Mouse (Mus musculus) midbrain, embryonic 12.5 days (tissue): ENCODE measurements at regions not wholly inside any gene's neighbourhood (a gene's known extent, or its start where the extent isn't known, plus 50 kb on each side); places are given as distances from the start of the nearest gene placed in this dataset.

Source experiments
- ATAC-seq: fragments of 200-750 bp; cut with Nextera tagmentation; 2 replicates; pipeline ENCODE4 v1.8.0; 2017; ENCODE audit warnings: low read depth, moderate TSS enrichment, moderate library complexity; ENCODE audit not compliant: low FRiP score
- H3K27ac ChIP-seq: fragments of 300-500 bp; sonication (generic); replicated peaks from 2 replicates; pipeline ENCODE4 v1.5.1; 2016; ENCODE audit warnings: mild to moderate bottlenecking
- H3K27me3 ChIP-seq: fragments of 300-500 bp; sonication (generic); 2 replicates; pipeline ENCODE4 v1.6.1; 2016; ENCODE audit warnings: mild to moderate bottlenecking
- H3K36me3 ChIP-seq: fragments of 300-500 bp; sonication (generic); 2 replicates; pipeline ENCODE4 v1.6.1; 2016
- H3K4me1 ChIP-seq: fragments of 300-500 bp; sonication (generic); 2 replicates; pipeline ENCODE4 v1.6.1; 2016
- H3K4me2 ChIP-seq: fragments of 300-500 bp; sonication (generic); replicated peaks from 2 replicates; pipeline ENCODE4 v1.6.1; 2016; ENCODE audit warnings: mild to moderate bottlenecking, moderate library complexity
- H3K4me3 ChIP-seq: fragments of 300-500 bp; sonication (generic); 2 replicates; pipeline ENCODE4 v1.5.1; 2016; ENCODE audit warnings: mild to moderate bottlenecking
- H3K9ac ChIP-seq: fragments of 300-500 bp; sonication (generic); replicated peaks from 2 replicates; pipeline ENCODE4 v1.6.1; 2016; ENCODE audit warnings: mild to moderate bottlenecking, moderate library complexity
- H3K9me3 ChIP-seq: fragments of 300-500 bp; sonication (generic); 2 replicates; pipeline ENCODE4 v1.6.1; 2016; ENCODE audit warnings: mild to moderate bottlenecking
- WGBS: fragments of 180-500 bp; shearing (Covaris S2); methylation state at CpG from one replicate; pipeline ENCODE4 v1.1.7; 2016; 5-methylcytosine and 5-hydroxymethylcytosine counted together

DNA sequence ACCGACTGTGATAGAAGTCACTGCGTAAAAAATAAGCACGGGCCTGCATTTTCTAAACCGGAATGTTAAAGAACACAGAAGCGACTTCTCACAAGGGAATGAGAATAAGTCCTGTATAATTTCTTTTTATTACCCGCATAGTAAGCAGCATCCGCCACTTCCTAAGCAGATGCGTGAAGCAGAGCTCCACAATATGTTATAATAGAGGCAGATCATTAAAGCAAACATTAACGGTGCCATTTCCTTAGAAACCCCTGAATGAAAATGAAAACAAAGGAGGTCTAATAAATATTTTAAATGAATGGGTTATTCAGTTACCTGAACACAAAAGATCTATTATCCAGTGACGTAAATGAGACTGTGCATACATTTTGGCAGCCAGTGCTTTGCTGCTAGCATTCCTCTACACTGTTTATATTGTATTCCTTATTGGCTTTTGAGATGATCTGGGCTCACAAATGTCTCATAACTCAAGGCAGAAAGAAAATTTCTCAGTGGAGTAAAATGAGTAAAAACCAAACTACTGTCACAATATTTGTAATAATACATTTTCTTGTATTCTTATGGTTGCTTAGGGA, 566.6 kb upstream of the Epha6 start:
- Histone ChIP-seq H3K4me3 (no peak overlapping the region), H3K9ac (no peak overlapping the region), H3K4me1 (no peaks in the 10 kb centered on the region), H3K36me3 (no peaks in the 10 kb centered on the region), H3K4me2 (no peak overlapping the region), H3K9me3 (peaks cover 4% of the 10 kb centered on the region; the same call in 1 of the 2 replicates), H3K27ac (no peak overlapping the region), H3K27me3 (no peaks in the 10 kb centered on the region)
- peak; percentile 74 for ATAC-seq
- WGBS, result 46% methylated on average over 10 of the region's 10 CpGs

DNA sequence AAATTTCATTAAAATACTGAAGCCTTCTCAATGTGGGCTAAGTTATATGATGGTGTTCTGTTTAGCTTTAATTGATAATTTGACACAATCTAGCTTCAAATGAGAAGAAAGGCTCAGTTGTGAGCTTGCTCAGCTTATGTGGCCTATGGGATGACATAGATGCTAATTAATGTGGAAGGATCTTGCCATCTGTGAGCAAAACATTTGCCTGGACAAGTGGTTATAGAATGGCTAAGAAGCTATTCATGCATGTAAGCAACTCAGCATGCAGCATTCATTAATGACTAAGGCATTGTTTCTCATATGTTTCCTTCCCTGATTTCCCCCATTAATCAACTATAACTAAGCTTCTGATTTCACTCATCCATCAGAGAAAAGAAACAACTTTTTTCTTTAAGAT, 532.8 kb upstream of the Epha6 start:
- Histone ChIP-seq H3K4me3 (no peak overlapping the region), H3K9me3 (no peaks in the 10 kb centered on the region), H3K9ac (no peak overlapping the region), H3K27me3 (no peaks in the 10 kb centered on the region), H3K4me2 (no peak overlapping the region), H3K36me3 (no peaks in the 10 kb centered on the region), H3K27ac (no peak overlapping the region), H3K4me1 (no peaks in the 10 kb centered on the region)
- ATAC-seq, result no peak
